Mouse (Mus musculus) embryonic stem cell, embryonic (primary cell): Measurements from ENCODE around the gene Hsd17b7.

Experiments
- CTCF ChIA-PET, 4 experiments: fragments of 300-600 bp in 2 of 4; fragments of 350-600 bp in 2 of 4; sonication (Branson Sonifier 250); formaldehyde crosslinking; loops; one replicate each; lab custom pipeline; 2022; ENCODE audit warnings: inconsistent platforms in 2 of 4; lab: Charles Lee
- POLR2A ChIA-PET, 4 experiments: fragments of 300-600 bp in 2 of 4; fragments of 350-600 bp in 2 of 4; sonication (Branson Sonifier 250); formaldehyde crosslinking; loops; one replicate each; lab custom pipeline; 2022; ENCODE audit warnings: antibody characterized with exemption in 4 of 4, inconsistent platforms in 1 of 4; lab: Charles Lee

Gene Hsd17b7

GRCm38 (mm10) chr1:169948866-169949265 is 20.2 kb downstream of the Hsd17b7 start:
- POLR2A ChIA-PET = interaction anchor here in 1 of 4 experiments (1.4 kb wide), 1 partner anchor 21 kb away, joined by 3 read pairs; no protein-coding TSS in a partner anchor
- CTCF ChIA-PET = interaction anchor here in 3 of 4 experiments (1.1 to 1.9 kb wide), 4 partner anchors 15 to 188 kb away, joined by 3 to 8 read pairs (median 4); no protein-coding TSS in a partner anchor

- CTCF ChIA-PET = interaction anchor here in 3 of 4 experiments (0.5 to 1.4 kb wide), 5 partner anchors 14 to 346 kb away, joined by 3 to 5 read pairs (median 3); no protein-coding TSS in a partner anchor
- POLR2A ChIA-PET = interaction anchor here in 1 of 4 experiments (1.4 kb wide), 1 partner anchor 21 kb away, joined by 3 read pairs; no protein-coding TSS in a partner anchor
These were observed 20.8 kb downstream of the Hsd17b7 start for GRCm38 (mm10) chr1:169948280-169948679.

GRCm38 (mm10) chr1:169947654-169948053 is 21.4 kb downstream of the Hsd17b7 start:
- CTCF ChIA-PET = interaction anchor here in 1 of 4 experiments (1.0 to 1.3 kb wide), 2 partner anchors 13 to 26 kb away, joined by 3 to 5 read pairs; no protein-coding TSS in a partner anchor
- POLR2A ChIA-PET = interaction anchor here in 1 of 4 experiments (0.6 kb wide), 1 partner anchor 1537 kb away, joined by 4 read pairs; no protein-coding TSS in a partner anchor

- ChIA-PET POLR2A (interaction anchor here in 1 of 4 experiments (0.6 kb wide), 1 partner anchor 140 kb away, joined by 3 read pairs; no protein-coding TSS in a partner anchor), CTCF (interaction anchor here in 1 of 4 experiments (0.6 kb wide), 1 partner anchor 1392 kb away, joined by 3 read pairs; no protein-coding TSS in a partner anchor)
These were observed 23.0 kb downstream of the Hsd17b7 start for GRCm38 (mm10) chr1:169946004-169946403.

GRCm38 (mm10) chr1:169939345-169939744 is 29.7 kb downstream of the Hsd17b7 start:
- ChIA-PET POLR2A (interaction anchor here in 1 of 4 experiments (0.8 kb wide), 1 partner anchor 11 kb away, joined by 3 read pairs; the partner anchor contains the start of gene Ccdc190), CTCF (interaction anchor here (0.5 to 2.8 kb wide), 16 partner anchors 10 to 822 kb away, joined by 3 to 15 read pairs (median 4); partner anchors contain the start of genes Ccdc190 (in 1 of the 4) and Olfml2b (in 1 of the 4))

GRCm38 (mm10) chr1:169934005-169934725 is 34.9 kb downstream of the Hsd17b7 start:
- ChIA-PET CTCF (interaction anchor here (0.5 to 3.4 kb wide), 31 partner anchors 10 to 1576 kb away, joined by 3 to 38 read pairs (median 4); partner anchors contain the start of genes Nuf2 (in 1 of the 4) and Uap1 (in 1 of the 4)), POLR2A (interaction anchor here in 3 of 4 experiments (0.5 to 1.4 kb wide), 7 partner anchors 16 to 676 kb away, joined by 3 to 6 read pairs (median 3); partner anchors contain the start of gene Hsd17b7 (in 1 of the 3))

- ChIA-PET CTCF (interaction anchor here in 1 of 4 experiments (1.2 kb wide), 1 partner anchor 11 kb away, joined by 4 read pairs; no protein-coding TSS in a partner anchor), POLR2A (no interaction called here)
These were observed 36.8 kb downstream of the Hsd17b7 start for GRCm38 (mm10) chr1:169932122-169932746.

GRCm38 (mm10) chr1:169931698-169932097 is 37.3 kb downstream of the Hsd17b7 start:
- ChIA-PET POLR2A (no interaction called here), CTCF (interaction anchor here in 1 of 4 experiments (1.2 kb wide), 1 partner anchor 10 kb away, joined by 4 read pairs; no protein-coding TSS in a partner anchor)

- CTCF ChIA-PET = interaction anchor here in 2 of 4 experiments (1.3 to 2.0 kb wide), 3 partner anchors 10 to 105 kb away, joined by 4 to 15 read pairs (median 6); no protein-coding TSS in a partner anchor
- POLR2A ChIA-PET = interaction anchor here in 3 of 4 experiments (0.5 to 1.4 kb wide), 6 partner anchors 9 to 822 kb away, joined by 3 to 4 read pairs (median 3); no protein-coding TSS in a partner anchor
These were observed 40.5 kb downstream of the Hsd17b7 start, which contains the start of gene Ccdc190 for GRCm38 (mm10) chr1:169928454-169928971. TSS of gene Ccdc190 (plus strand) at chr1:169928648.

GRCm38 (mm10) chr1:169927753-169928369 is 41.2 kb downstream of the Hsd17b7 start:
- POLR2A ChIA-PET = interaction anchor here in 3 of 4 experiments (0.5 to 1.4 kb wide), 4 partner anchors 8 to 289 kb away, joined by 3 to 4 read pairs (median 3); no protein-coding TSS in a partner anchor
- CTCF ChIA-PET = interaction anchor here in 3 of 4 experiments (1.1 to 2.0 kb wide), 4 partner anchors 10 to 105 kb away, joined by 3 to 15 read pairs (median 5); no protein-coding TSS in a partner anchor

GRCm38 (mm10) chr1:169924567-169924966 is 44.5 kb downstream of the Hsd17b7 start:
- CTCF ChIA-PET = interaction anchor here in 1 of 4 experiments (1.1 kb wide), 1 partner anchor 9 kb away, joined by 7 read pairs; no protein-coding TSS in a partner anchor
- POLR2A ChIA-PET = no interaction called here

- ChIA-PET CTCF (interaction anchor here (0.6 to 2.2 kb wide), 27 partner anchors 8 to 1227 kb away, joined by 3 to 38 read pairs (median 3); partner anchors contain the start of gene Nuf2 (in 1 of the 4)), POLR2A (no interaction called here)
These were observed 47.3 kb downstream of the Hsd17b7 start for GRCm38 (mm10) chr1:169921710-169922211.

GRCm38 (mm10) chr1:169919211-169919610 is 49.8 kb downstream of the Hsd17b7 start:
- CTCF ChIA-PET = interaction anchor here (0.6 to 3.7 kb wide), 23 partner anchors 8 to 821 kb away, joined by 3 to 51 read pairs (median 11); partner anchors contain the start of genes Nuf2 (in 2 of the 4) and Ccdc190 (in 1 of the 4)
- POLR2A ChIA-PET = interaction anchor here in 2 of 4 experiments (0.6 to 1.8 kb wide), 5 partner anchors 9 to 836 kb away, joined by 3 to 5 read pairs (median 3); partner anchors contain the start of genes Ccdc190 (in 1 of the 2) and Hsd17b7 (in 1 of the 2)

GRCm38 (mm10) chr1:169917998-169918397 is 51.0 kb downstream of the Hsd17b7 start:
- ChIA-PET CTCF (interaction anchor here (0.5 to 3.7 kb wide), 57 partner anchors 9 to 1704 kb away, joined by 3 to 51 read pairs (median 4); partner anchors contain the start of genes Nuf2 (in 2 of the 4), Rgs5 (in 2 of the 4), Ccdc190 (in 1 of the 4) and Ddr2 (in 1 of the 4)), POLR2A (interaction anchor here in 3 of 4 experiments (1.0 to 1.8 kb wide), 7 partner anchors 10 to 386 kb away, joined by 3 to 5 read pairs (median 4); partner anchors contain the start of gene Nuf2 (in 1 of the 3))

GRCm38 (mm10) chr1:169917115-169917796 is 51.8 kb downstream of the Hsd17b7 start:
- ChIA-PET CTCF (interaction anchor here (0.5 to 3.7 kb wide), 43 partner anchors 8 to 1703 kb away, joined by 3 to 51 read pairs (median 5); partner anchors contain the start of genes Nuf2 (in 2 of the 4), Ccdc190 (in 1 of the 4), Ddr2 (in 1 of the 4) and Rgs5 (in 1 of the 4)), POLR2A (interaction anchor here in 3 of 4 experiments (1.0 to 1.5 kb wide), 4 partner anchors 9 to 385 kb away, joined by 3 to 5 read pairs (median 4); partner anchors contain the start of gene Nuf2 (in 1 of the 3))
